Mouse (Mus musculus): ENCODE measurements around the gene Sin3a. TPM values are rescaled to one million over a fixed set of nuclear protein-coding genes. Genes with fewer than 3 reads are reported as not detected.
A peak's percentile ranks its signal among the peaks of the same experiment; 100 is the strongest.

The Sin3a gene
- polyA plus RNA-seq, 1 experiment = 29.2 TPM

DNA sequence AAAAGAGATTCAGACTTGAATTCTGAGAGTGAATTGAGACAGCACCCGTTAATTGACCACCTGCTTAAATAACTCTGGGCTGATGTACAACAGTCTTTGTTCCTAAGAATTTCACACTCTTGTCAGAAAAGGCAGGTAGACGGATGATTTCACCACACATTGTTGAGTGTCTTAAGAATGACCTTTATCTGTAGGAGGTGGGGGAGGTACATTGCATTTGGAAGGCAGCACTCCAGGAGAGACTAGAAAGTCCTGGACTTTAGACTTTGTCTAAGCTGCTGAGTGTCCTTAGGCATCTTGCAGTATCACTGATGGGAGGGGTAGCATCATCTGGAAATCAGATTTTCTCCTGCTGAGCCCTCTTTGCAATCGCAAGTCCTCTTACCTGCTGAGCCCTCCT lies 10.4 kb downstream of the Sin3a start:
- WGBS = 81% methylated on average over 3 of the region's 3 CpGs
- Histone ChIP-seq H3K4me3 (replicated peaks; ENCODE audit: control insufficient read depth, low read depth, low read length) (no peak overlapping the region), H3K27ac (ENCODE audit: control insufficient read depth, insufficient read depth, low read depth, low read length, poor library complexity) (no peak overlapping the region), H3K4me1 (ENCODE audit: control insufficient read depth, insufficient read depth, low read length) (no peaks in the 10 kb centered on the region)
- no peak for TF ChIP-seq CTCF (IDR thresholded peaks at IDR 0.05; ENCODE audit: control insufficient read depth, insufficient read depth, low read length)
- TF ChIP-seq POLR2A (IDR thresholded peaks at IDR 0.05; ENCODE audit: borderline replicate concordance, control insufficient read depth, low read depth, low read length) = no peak

DNA sequence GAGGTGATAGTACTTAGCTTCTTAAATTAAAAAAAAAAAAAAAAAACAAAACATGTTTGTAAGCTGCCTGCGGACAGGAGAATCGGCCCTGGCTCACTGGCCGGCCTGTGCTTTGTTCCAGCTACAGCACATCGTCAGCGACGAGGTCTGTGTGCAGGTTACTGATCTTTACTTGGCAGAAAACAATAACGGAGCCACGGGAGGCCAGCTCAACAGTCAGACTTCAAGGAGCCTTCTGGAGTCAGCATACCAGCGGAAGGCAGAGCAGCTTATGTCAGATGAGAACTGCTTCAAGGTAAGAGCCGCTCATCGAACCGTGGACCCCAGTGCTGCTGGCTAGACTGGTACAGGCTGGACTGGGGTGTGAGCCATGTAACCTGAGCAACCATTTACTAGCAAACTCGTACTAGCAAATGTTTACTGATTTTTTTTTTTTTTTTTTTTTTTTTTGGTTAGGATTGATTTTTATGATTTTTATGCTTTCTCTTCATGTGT lies 45.5 kb downstream of the Sin3a start:
- Histone ChIP-seq H3K4me3 (replicated peaks; ENCODE audit: control insufficient read depth, low read depth, low read length) (no peak overlapping the region), H3K27ac (ENCODE audit: control insufficient read depth, insufficient read depth, low read depth, low read length, poor library complexity) (no peak overlapping the region), H3K4me1 (ENCODE audit: control insufficient read depth, insufficient read depth, low read length) (no peaks in the 10 kb centered on the region)
- 93% methylated on average over 13 of the region's 13 CpGs for WGBS
- TF ChIP-seq POLR2A (IDR thresholded peaks at IDR 0.05; ENCODE audit: borderline replicate concordance, control insufficient read depth, low read depth, low read length) (no peak), CTCF (IDR thresholded peaks at IDR 0.05; ENCODE audit: control insufficient read depth, insufficient read depth, low read length) (no peak)

DNA sequence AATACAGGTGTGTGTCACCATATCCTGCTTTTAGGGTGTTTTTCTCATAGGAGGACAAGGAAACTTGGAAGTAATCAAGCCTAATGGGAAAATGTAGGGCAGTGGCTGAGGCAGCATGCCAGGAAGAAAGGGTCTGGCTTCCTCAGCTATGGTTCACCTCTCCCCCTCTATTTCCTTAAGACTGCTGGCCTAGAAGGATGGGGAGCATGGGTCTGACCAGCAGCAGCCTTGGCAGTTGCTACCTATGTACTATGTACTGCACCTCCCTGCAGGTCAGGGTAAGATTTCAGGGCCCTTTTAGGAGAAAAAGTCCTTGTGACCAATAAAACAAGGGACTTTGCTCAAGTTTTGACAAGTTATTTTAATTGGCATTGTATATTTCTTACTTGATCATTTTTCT lies 57.8 kb downstream of the Sin3a start:
- H3K4me1 ChIP-seq (ENCODE audit: control insufficient read depth, insufficient read depth, low read length) = no peaks in the 10 kb centered on the region; the same call in 1 of the 2 replicates
- TF ChIP-seq POLR2A (IDR thresholded peaks at IDR 0.05; ENCODE audit: borderline replicate concordance, control insufficient read depth, low read depth, low read length) = no peak
- TF ChIP-seq CTCF (IDR thresholded peaks at IDR 0.05; ENCODE audit: control insufficient read depth, insufficient read depth, low read length) = no peak
- H3K4me3 ChIP-seq (replicated peaks; ENCODE audit: control insufficient read depth, low read depth, low read length) = no peak overlapping the region
- H3K27ac ChIP-seq (ENCODE audit: control insufficient read depth, insufficient read depth, low read depth, low read length, poor library complexity) = no peak overlapping the region

DNA sequence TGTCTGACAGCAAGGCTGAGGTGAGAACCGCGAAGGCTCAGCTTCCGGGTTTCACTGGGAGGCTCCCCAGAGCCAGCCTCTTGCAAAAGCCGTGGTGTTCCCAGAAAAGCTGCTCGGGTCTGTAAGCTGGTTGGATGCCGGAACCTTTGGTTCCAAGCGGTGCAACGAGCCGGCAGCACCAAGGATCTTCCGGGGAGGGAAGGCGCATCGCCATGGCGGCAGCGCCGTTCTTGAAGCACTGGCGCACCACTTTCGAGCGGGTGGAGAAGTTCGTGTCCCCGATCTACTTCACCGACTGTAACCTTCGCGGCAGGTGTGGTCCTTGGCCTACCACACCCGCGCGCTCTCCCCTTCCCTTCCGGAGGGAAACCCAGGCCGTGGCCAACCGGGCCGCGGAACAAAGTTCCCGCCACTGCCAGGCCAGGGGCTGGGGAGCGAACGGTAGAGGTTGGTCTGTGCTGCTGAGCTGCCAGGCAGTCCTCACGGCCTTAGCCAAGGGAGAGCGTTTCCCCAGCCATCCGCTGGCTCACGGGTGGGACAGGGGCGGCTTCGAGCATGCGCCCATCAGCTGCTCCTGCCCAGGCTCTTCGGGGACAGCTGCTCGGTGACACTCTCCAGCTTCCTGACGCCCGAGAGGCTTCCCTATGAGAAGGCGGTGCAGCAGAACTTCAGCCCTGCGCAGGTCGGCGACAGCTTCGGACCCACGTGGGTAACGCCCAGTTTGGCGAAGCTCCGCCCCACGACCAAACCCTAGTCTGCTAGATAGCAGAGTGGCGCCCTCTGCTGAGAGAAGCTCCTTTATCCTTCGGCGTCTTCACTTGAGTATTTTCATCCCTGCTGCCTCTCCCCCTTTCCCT lies 59.0 kb downstream of the Sin3a start, which contains the start of gene Man2c1:
Man2c1 (plus strand) TSS at position 114 of the 857 bp plus-strand sequence.
- under 1% methylated on average over 58 of the region's 58 CpGs for WGBS
- peak within 1 kb of the TSS; percentile 95 for H3K27ac ChIP-seq (ENCODE audit: control insufficient read depth, insufficient read depth, low read depth, low read length, poor library complexity)
- peak within 1 kb of the TSS; percentile 94 for H3K4me3 ChIP-seq (replicated peaks; ENCODE audit: control insufficient read depth, low read depth, low read length)
- TF ChIP-seq POLR2A (IDR thresholded peaks at IDR 0.05; ENCODE audit: borderline replicate concordance, control insufficient read depth, low read depth, low read length) (peak; percentile 79; the same call in 1 of the 2 replicates), CTCF (IDR thresholded peaks at IDR 0.05; ENCODE audit: control insufficient read depth, insufficient read depth, low read length) (peak; percentile 90)
- no peaks in the 10 kb centered on the region; the same call in 1 of the 2 replicates for H3K4me1 ChIP-seq (ENCODE audit: control insufficient read depth, insufficient read depth, low read length)

DNA sequence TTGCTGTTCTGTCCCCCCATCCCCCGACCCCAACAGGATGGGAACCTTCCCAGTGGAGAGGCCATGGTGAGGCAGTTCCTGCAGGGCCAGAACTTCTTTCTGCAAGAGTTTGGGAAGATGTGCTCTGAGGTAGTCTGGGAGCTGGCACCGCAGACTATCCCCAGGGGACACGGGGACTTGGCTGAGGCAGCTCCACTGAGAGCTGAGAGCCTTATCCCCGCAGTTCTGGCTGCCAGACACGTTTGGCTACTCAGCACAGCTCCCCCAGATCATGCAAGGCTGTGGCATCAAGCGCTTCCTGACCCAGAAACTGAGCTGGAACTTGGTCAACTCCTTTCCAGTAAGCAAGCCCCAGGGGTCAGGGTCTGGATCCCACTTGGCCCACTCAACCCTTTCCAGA lies 65.4 kb downstream of the Sin3a start:
- H3K4me1 ChIP-seq (ENCODE audit: control insufficient read depth, insufficient read depth, low read length) = no peaks in the 10 kb centered on the region
- no peak overlapping the region for H3K4me3 ChIP-seq (replicated peaks; ENCODE audit: control insufficient read depth, low read depth, low read length)
- TF ChIP-seq POLR2A (IDR thresholded peaks at IDR 0.05; ENCODE audit: borderline replicate concordance, control insufficient read depth, low read depth, low read length) = no peak
- TF ChIP-seq CTCF (IDR thresholded peaks at IDR 0.05; ENCODE audit: control insufficient read depth, insufficient read depth, low read length) = no peak
- no peak overlapping the region for H3K27ac ChIP-seq (ENCODE audit: control insufficient read depth, insufficient read depth, low read depth, low read length, poor library complexity)
- WGBS = 85% methylated on average over 6 of the region's 6 CpGs

DNA sequence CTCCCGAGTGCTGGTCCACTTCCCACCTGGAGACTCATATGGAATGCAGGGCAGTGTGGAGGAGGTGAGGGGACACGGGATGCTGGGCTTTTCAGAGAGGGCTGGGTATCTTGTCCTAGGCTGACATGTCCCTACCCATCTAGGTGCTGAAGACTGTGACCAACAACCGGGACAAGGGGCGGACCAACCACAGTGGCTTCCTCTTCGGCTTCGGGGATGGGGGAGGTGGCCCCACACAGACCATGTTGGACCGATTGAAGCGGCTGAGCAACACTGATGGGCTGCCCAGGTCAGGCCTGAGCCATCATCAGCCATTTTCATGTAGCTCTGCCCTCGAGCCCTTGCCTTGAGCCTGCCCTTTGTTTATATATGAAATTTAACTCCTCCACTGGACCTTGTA lies 65.9 kb downstream of the Sin3a start:
- H3K4me3 ChIP-seq (replicated peaks; ENCODE audit: control insufficient read depth, low read depth, low read length) = no peak overlapping the region
- no peaks in the 10 kb centered on the region for H3K4me1 ChIP-seq (ENCODE audit: control insufficient read depth, insufficient read depth, low read length)
- H3K27ac ChIP-seq (ENCODE audit: control insufficient read depth, insufficient read depth, low read depth, low read length, poor library complexity) = no peak overlapping the region
- TF ChIP-seq CTCF (IDR thresholded peaks at IDR 0.05; ENCODE audit: control insufficient read depth, insufficient read depth, low read length) = no peak
- TF ChIP-seq POLR2A (IDR thresholded peaks at IDR 0.05; ENCODE audit: borderline replicate concordance, control insufficient read depth, low read depth, low read length) = no peak
- 87% methylated on average over 9 of the region's 9 CpGs for WGBS

DNA sequence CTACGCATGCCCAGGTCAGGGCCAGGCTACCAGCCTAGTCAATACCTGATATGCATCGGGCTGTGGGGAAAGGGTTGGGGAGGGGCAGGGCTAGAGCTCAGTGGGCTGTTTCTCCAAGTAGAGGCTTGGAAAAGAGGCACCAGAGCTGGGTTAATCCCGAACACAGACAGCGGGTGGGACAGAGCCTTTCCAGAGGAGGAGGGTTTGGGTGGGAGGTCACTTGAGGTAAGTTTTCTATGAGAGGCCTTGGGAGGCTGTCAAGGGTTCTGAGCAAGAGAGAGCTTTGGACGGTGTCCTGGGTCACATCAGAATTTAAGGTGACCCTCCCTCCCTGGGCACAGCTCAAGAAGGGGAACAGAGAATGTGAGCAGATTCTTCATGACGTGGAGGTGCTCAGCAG lies 66.7 kb downstream of the Sin3a start:
- 89% methylated on average over 6 of the region's 6 CpGs for WGBS
- Histone ChIP-seq H3K4me3 (replicated peaks; ENCODE audit: control insufficient read depth, low read depth, low read length) (no peak overlapping the region), H3K4me1 (ENCODE audit: control insufficient read depth, insufficient read depth, low read length) (no peaks in the 10 kb centered on the region), H3K27ac (ENCODE audit: control insufficient read depth, insufficient read depth, low read depth, low read length, poor library complexity) (no peak overlapping the region)
- TF ChIP-seq CTCF (IDR thresholded peaks at IDR 0.05; ENCODE audit: control insufficient read depth, insufficient read depth, low read length) (no peak), POLR2A (IDR thresholded peaks at IDR 0.05; ENCODE audit: borderline replicate concordance, control insufficient read depth, low read depth, low read length) (no peak)

DNA sequence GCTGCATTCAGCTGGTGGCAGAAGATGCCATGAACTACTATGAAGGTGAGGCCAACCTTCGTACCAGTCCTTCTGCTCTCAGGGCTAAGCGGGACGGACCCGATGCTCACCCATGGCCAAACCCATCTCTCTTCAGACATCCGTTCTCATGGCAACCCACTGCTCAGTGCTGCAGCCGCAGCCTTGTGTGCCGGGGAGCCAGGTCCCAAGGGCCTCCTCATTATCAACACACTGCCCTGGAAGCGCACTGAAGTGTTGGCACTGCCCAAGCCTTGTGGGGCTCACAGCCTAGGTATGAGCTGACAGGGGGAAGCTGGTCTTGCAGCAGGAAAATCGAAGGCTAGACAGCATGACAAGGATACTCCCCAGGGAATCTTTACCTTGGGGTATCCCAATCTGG lies 67.3 kb downstream of the Sin3a start:
- no peak overlapping the region for H3K4me3 ChIP-seq (replicated peaks; ENCODE audit: control insufficient read depth, low read depth, low read length)
- 87% methylated on average over 9 of the region's 9 CpGs for WGBS
- H3K27ac ChIP-seq (ENCODE audit: control insufficient read depth, insufficient read depth, low read depth, low read length, poor library complexity) = no peak overlapping the region
- no peaks in the 10 kb centered on the region for H3K4me1 ChIP-seq (ENCODE audit: control insufficient read depth, insufficient read depth, low read length)
- TF ChIP-seq CTCF (IDR thresholded peaks at IDR 0.05; ENCODE audit: control insufficient read depth, insufficient read depth, low read length) (no peak), POLR2A (IDR thresholded peaks at IDR 0.05; ENCODE audit: borderline replicate concordance, control insufficient read depth, low read depth, low read length) (no peak)

Measured in bone marrow, adult 2 months (tissue).